Mouse (Mus musculus): ENCODE measurements around the gene Syngr3.

- TF ChIP-seq CTCF (IDR thresholded peaks at IDR 0.05; ENCODE audit: low read depth) (no peak), EP300 (IDR thresholded peaks at IDR 0.05; ENCODE audit: low read depth) (no peak)
Measured at GRCm38 (mm10) chr17:24674277-24674676, 15.5 kb downstream of the Syngr3 start.
